Mouse (Mus musculus) cortical plate, adult 2 months (tissue): ENCODE measurements around the gene St3gal3.

ENCODE experiments used
- CTCF ChIP-seq: fragments of 200-500 bp; IDR thresholded peaks from 2 replicates; pipeline ENCODE4 v1.5.1; 2011; ENCODE audit warnings: mild to moderate bottlenecking, control low read depth, low read length; ENCODE audit not compliant: insufficient read depth; ENCODE audit errors: extremely low read depth
- POLR2A ChIP-seq: fragments of 200-500 bp; IDR thresholded peaks from 2 replicates; pipeline ENCODE4 v1.6.1; 2011; ENCODE audit warnings: mild to moderate bottlenecking, low read length, control low read depth; ENCODE audit not compliant: insufficient read depth; ENCODE audit errors: extremely low read depth

GRCm38 (mm10) chr4:118137311-118137710 lies 2.6 kb upstream of the St3gal3 start:
- TF ChIP-seq CTCF (no peak), POLR2A (no peak)
